Mouse (Mus musculus) olfactory bulb, adult 2 months (tissue): ENCODE measurements around the gene Adat1.

Source experiments
- CTCF ChIP-seq: fragments of 200-500 bp; IDR thresholded peaks from 2 replicates; pipeline ENCODE4 v1.5.1; 2012; ENCODE audit warnings: low read depth, mild to moderate bottlenecking, low read length, moderate library complexity; ENCODE audit not compliant: insufficient read depth
- POLR2A ChIP-seq: fragments of 200-500 bp; IDR thresholded peaks from 2 replicates; pipeline ENCODE4 v1.6.1; 2012; ENCODE audit warnings: mild to moderate bottlenecking, low read depth, low read length, moderate library complexity; ENCODE audit not compliant: insufficient read depth

DNA sequence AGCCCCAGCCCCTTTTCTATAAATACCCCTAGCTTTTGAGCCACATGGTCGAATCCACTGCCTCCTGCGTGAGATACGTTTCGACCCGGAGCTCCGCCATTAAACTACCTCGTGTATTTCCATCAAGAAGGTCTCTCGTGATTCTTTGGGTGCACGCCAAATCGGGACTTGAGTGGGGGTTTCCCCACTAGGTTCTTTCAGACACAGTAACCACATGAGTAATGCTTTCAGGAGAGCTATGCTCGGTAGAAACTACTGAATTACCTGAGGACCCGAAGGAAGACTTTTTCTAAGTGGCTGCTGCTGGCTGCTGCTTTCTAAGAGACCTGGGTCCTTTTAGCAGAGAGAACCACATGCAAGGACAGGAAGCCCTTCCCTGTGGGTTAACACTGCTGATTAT is 18.0 kb downstream of the Adat1 start:
- TF ChIP-seq POLR2A (no peak), CTCF (no peak)
